Mouse (Mus musculus) hindbrain, embryonic 15.5 days (tissue): ENCODE measurements at regions not wholly inside any gene's neighbourhood (a gene's known extent, or its start where the extent isn't known, plus 50 kb on each side); places are given as distances from the start of the nearest gene placed in this dataset.

Experiments
- ATAC-seq: fragments of 200-750 bp; cut with Nextera tagmentation; 2 replicates; pipeline ENCODE4 v1.8.0; 2017; ENCODE audit warnings: low read depth, moderate number of reproducible peaks, moderate TSS enrichment; ENCODE audit not compliant: low FRiP score
- H3K27ac ChIP-seq: fragments of 300-500 bp; sonication (generic); replicated peaks from 2 replicates; pipeline ENCODE4 v1.5.1; 2015; ENCODE audit warnings: mild to moderate bottlenecking, inconsistent platforms
- H3K27me3 ChIP-seq: fragments of 300-500 bp; sonication (generic); 2 replicates; pipeline ENCODE4 v1.6.1; 2015; ENCODE audit warnings: control low read depth, inconsistent platforms
- H3K36me3 ChIP-seq: fragments of 300-500 bp; sonication (generic); 2 replicates; pipeline ENCODE4 v1.6.1; 2015; ENCODE audit warnings: control low read depth, inconsistent platforms
- H3K4me1 ChIP-seq: fragments of 300-500 bp; sonication (generic); replicated peaks from 2 replicates; pipeline ENCODE4 v1.6.1; 2015; ENCODE audit warnings: control low read depth, inconsistent platforms
- H3K4me2 ChIP-seq: fragments of 300-500 bp; sonication (generic); 2 replicates; pipeline ENCODE4 v1.6.1; 2015; ENCODE audit warnings: moderate library complexity, mild to moderate bottlenecking, inconsistent platforms
- H3K4me3 ChIP-seq: fragments of 300-500 bp; sonication (generic); 2 replicates; pipeline ENCODE4 v1.5.1; 2015; ENCODE audit warnings: mild to moderate bottlenecking, inconsistent platforms
- H3K9ac ChIP-seq: fragments of 300-500 bp; sonication (generic); 2 replicates; pipeline ENCODE4 v1.6.1; 2015; ENCODE audit warnings: inconsistent platforms
- H3K9me3 ChIP-seq: fragments of 300-500 bp; sonication (generic); 2 replicates; pipeline ENCODE4 v1.6.1; 2016; ENCODE audit warnings: control low read depth, inconsistent platforms
- WGBS: fragments of 180-500 bp; shearing (Covaris S2); methylation state at CpG from one replicate; pipeline ENCODE4 v1.1.7; 2015; 5-methylcytosine and 5-hydroxymethylcytosine counted together

DNA sequence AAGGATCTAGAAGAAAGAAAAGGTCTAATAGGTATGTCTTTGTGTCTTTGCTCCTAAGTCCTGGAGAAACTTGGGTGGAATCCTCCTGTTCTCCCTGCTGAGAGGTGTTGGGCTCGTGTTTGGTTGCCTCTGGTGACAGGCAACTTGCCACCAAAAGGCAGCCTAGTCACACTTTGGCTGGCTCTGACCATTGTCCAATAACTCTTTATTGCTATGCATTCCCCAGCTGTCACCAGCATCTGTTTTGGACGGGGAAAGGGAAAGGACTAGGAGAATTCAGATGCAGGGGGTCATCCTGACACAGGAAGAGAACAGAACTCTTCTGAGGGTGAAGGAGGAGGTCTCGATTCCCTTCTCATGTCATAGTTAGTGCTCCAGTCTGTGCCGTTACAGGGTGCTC lies 220.9 kb downstream of the Zfp36l1 start:
- Histone ChIP-seq H3K4me2 (no peak overlapping the region), H3K9me3 (no peaks in the 10 kb centered on the region), H3K4me3 (no peak overlapping the region), H3K9ac (no peak overlapping the region), H3K27me3 (no peaks in the 10 kb centered on the region), H3K36me3 (no peaks in the 10 kb centered on the region), H3K4me1 (peaks cover 31% of the 10 kb centered on the region), H3K27ac (no peak overlapping the region)
- WGBS, result 65% methylated on average over 4 of the region's 4 CpGs
- ATAC-seq, result no peak

DNA sequence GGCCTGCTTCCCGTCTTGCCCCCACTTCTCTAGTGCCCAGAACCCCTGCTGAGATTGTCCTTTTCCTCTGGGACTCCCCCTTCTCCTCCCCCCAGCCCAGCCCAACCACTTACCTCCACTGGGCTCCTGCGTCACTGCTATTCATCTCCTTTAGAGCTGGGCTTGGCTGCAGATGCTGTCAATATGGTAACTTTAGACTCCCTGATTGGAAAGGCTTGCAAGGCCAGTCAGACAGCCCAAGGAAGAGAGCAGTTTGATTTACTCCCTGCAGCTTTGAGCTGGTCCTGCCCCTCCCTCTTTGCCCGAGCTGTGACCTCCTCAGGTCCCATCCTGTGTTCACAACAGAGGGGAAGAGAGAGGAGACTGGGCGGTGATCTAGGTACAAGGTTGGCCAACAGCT lies 221.9 kb downstream of the Zfp36l1 start:
- no peaks in the 10 kb centered on the region for H3K27me3 ChIP-seq
- no peak overlapping the region for H3K27ac ChIP-seq
- H3K9ac ChIP-seq, result no peak overlapping the region
- H3K4me2 ChIP-seq, result no peak overlapping the region
- ATAC-seq, result no peak
- 28% methylated on average over 4 of the region's 4 CpGs for WGBS
- no peaks in the 10 kb centered on the region for H3K9me3 ChIP-seq
- H3K36me3 ChIP-seq, result no peaks in the 10 kb centered on the region
- H3K4me3 ChIP-seq, result no peak overlapping the region
- H3K4me1 ChIP-seq, result peaks cover 31% of the 10 kb centered on the region

DNA sequence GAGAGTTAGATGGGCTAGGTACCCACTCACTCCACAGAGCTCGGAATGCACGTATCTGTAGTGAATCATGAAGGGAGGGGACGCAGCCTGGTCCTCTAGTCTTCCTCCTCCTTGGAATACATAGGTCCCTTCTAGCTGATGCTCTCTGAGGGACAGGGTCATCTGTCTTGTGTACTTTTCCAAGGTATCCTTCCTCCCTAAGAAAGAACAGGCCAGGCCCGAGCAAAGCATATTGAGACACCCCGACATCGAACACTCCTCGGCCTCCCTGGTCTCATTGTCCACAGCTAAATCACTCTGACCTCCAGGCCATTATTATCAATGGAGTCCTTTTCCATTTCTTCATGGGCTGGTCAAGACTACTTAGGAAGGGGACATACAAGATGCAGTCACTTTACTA lies 222.5 kb downstream of the Zfp36l1 start:
- Histone ChIP-seq H3K4me3 (no peak overlapping the region), H3K9ac (no peak overlapping the region), H3K27me3 (no peaks in the 10 kb centered on the region), H3K4me1 (peaks cover 25% of the 10 kb centered on the region), H3K9me3 (no peaks in the 10 kb centered on the region), H3K27ac (no peak overlapping the region), H3K4me2 (no peak overlapping the region), H3K36me3 (no peaks in the 10 kb centered on the region)
- ATAC-seq, result no peak
- 87% methylated on average over 7 of the region's 7 CpGs for WGBS

DNA sequence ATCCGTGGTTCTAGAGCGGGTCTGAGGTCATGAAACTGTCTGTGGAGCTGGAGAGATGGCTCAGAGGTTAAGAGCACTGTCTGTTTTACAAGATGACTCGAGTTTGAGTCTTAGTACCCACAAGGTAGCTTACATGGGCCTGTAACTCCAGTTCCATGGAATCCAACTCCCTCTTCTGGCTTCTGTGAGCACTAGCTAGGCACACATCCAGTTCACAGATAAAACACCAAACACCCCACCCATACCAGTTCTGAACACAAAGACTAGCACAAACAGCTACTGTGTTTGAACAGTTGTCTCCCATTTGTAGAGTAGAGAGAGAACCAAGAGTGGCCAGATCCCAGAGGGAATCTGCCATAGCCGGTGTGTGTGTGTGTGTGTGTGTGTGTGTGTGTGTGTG lies 224.0 kb downstream of the Zfp36l1 start:
- H3K4me1 ChIP-seq, result peaks cover 18% of the 10 kb centered on the region; the same call in 1 of the 2 replicates
- H3K9ac ChIP-seq, result no peak overlapping the region
- no peak overlapping the region for H3K27ac ChIP-seq
- no peak for ATAC-seq
- no peaks in the 10 kb centered on the region for H3K27me3 ChIP-seq
- no peaks in the 10 kb centered on the region for H3K9me3 ChIP-seq
- H3K4me2 ChIP-seq, result no peak overlapping the region
- 88% methylated on average over 4 of the region's 4 CpGs for WGBS
- no peaks in the 10 kb centered on the region for H3K36me3 ChIP-seq
- H3K4me3 ChIP-seq, result no peak overlapping the region

DNA sequence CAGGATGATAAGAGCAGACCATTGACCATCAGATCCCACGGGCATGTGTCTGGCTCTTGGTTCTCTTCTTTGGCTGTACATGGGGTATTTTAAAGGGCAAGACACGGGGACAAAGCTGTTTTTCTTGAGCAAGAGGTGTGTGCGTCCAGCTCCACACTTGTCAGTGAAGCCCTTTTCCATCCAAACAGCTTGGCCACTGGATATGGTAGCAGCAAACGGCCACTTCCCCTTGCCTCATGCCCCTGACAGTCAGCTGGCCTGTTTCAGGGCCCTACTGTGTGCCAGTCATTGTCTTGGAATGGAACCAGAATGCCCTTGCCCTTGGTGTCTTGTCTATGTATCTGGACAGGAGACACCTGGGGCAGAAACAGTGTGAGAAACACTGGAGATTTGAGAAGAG lies 224.7 kb downstream of the Zfp36l1 start:
- Histone ChIP-seq H3K4me3 (no peak overlapping the region), H3K9me3 (no peaks in the 10 kb centered on the region), H3K4me2 (no peak overlapping the region), H3K9ac (no peak overlapping the region), H3K27ac (no peak overlapping the region), H3K27me3 (no peaks in the 10 kb centered on the region), H3K36me3 (no peaks in the 10 kb centered on the region), H3K4me1 (peaks cover 18% of the 10 kb centered on the region; the same call in 1 of the 2 replicates)
- WGBS, result 87% methylated on average over 4 of the region's 4 CpGs
- no peak for ATAC-seq

DNA sequence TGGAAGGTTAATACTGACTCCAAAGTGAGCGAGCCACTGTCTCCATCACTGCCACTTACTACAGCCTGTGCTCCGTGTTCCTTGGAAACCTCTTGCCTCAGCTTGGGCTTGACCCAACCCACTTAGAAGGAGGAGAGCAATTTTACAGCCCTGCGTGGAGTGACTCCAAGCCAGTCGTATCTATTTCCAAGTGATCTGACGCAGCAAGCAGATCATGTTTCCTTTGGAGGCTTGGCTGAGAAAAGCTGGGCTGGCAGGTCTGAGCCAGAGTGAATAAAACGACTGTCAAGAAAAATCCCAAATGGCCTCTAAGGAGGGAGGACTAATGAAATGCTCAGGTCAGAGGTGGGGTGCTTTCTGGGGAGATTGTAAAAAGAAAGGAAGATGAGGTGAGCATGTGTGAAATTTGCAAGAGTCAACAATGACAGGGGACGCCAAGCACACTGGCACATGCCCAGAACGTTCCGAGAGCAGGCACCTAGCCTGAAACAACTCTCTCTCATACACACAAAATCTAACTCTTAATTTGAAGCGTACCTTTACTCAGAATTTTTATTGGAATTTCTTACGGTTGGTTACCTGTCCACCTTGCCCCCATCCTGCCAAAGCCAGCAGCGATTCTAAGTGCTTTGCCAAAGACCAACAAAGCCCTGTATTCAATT lies 225.5 kb downstream of the Zfp36l1 start:
- 0 out of 2 replicates have a peak, but pooled peaks have one; percentile 48 for ATAC-seq
- H3K4me1 ChIP-seq, result peaks cover 18% of the 10 kb centered on the region; the same call in 1 of the 2 replicates
- no peaks in the 10 kb centered on the region for H3K36me3 ChIP-seq
- WGBS, result 51% methylated on average over 12 of the region's 12 CpGs
- H3K27me3 ChIP-seq, result no peaks in the 10 kb centered on the region
- H3K4me2 ChIP-seq, result no peak overlapping the region
- H3K9me3 ChIP-seq, result no peaks in the 10 kb centered on the region
- no peak overlapping the region for H3K9ac ChIP-seq
- no peak overlapping the region for H3K27ac ChIP-seq
- H3K4me3 ChIP-seq, result no peak overlapping the region

DNA sequence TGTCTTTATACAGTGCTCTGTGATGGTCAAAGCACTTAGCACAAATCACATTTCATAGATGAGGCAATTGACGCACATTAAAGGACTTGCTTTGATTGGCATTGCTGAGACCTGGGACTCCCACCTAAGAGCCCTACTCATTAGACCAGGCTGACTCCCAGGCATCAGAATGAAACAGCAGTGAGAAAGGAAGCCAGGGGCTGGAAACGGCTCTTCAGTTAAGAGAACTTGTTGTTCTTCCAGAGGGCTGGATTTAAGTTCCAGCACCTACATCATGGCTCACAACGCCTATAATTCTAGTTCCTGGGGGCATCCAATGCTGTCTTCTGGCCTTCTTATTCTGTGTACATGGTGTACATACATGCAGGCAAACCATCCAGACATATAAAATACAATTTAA lies 226.3 kb downstream of the Zfp36l1 start:
- Histone ChIP-seq H3K4me3 (no peak overlapping the region), H3K9me3 (no peaks in the 10 kb centered on the region), H3K27me3 (no peaks in the 10 kb centered on the region), H3K9ac (no peak overlapping the region), H3K36me3 (no peaks in the 10 kb centered on the region), H3K4me2 (no peak overlapping the region), H3K27ac (no peak overlapping the region), H3K4me1 (peaks cover 18% of the 10 kb centered on the region; the same call in 1 of the 2 replicates)
- 71% methylated on average over 3 of the region's 3 CpGs for WGBS
- ATAC-seq, result no peak

DNA sequence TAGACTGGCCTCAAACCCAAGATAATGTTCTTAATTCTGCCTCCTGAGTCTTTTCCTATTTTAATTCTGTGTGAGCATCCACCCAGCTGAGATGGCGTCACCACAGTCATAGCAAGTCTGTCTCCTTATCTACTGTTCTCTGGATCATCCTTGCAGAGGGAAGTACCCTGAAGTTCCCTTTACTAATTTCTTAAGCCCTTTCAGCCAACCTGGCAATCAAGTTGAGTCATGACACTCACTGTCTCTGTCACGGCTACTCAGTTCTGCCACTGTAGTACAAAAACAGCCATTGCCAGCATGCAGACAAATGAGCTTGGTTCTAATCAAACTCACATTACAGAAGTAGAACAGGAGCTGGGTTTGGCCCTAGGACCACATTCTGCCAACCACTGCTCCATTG lies 227.5 kb downstream of the Zfp36l1 start:
- H3K4me1 ChIP-seq, result peaks cover 21% of the 10 kb centered on the region; the same call in 1 of the 2 replicates
- 85% methylated on average over 2 of the region's 2 CpGs for WGBS

DNA sequence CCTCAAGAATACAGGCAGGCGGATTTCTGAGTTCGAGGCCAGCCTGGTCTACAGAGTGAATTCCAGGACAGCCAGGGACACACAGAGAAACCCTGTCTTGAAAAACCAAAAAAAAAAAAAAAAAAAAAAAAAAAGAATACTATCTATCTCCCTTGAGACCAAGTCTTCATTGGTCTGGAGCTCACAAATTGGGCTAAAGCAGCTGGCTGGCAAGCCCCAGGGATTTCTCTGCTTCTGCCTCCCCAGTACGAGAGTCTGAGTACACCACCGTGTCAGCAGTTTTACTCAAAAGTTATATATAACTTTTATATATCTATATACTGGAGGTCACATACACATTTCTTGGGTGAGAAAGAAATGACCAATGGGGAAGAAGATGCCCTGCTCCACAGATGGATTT lies 229.2 kb downstream of the Zfp36l1 start:
- no peak overlapping the region for H3K4me3 ChIP-seq
- no peak overlapping the region for H3K27ac ChIP-seq
- H3K27me3 ChIP-seq, result no peaks in the 10 kb centered on the region
- H3K4me2 ChIP-seq, result no peak overlapping the region
- 96% methylated on average over 4 of the region's 4 CpGs for WGBS
- H3K4me1 ChIP-seq, result peaks cover 34% of the 10 kb centered on the region
- ATAC-seq, result no peak
- H3K36me3 ChIP-seq, result no peaks in the 10 kb centered on the region
- H3K9me3 ChIP-seq, result no peaks in the 10 kb centered on the region
- H3K9ac ChIP-seq, result no peak overlapping the region

More for the DNA sequence above, 227.5 kb downstream of the Zfp36l1 start:
- H3K4me2 ChIP-seq, result no peak overlapping the region
- ATAC-seq, result no peak
- H3K4me3 ChIP-seq, result no peak overlapping the region
- no peaks in the 10 kb centered on the region for H3K9me3 ChIP-seq
- no peak overlapping the region for H3K27ac ChIP-seq
- H3K27me3 ChIP-seq, result no peaks in the 10 kb centered on the region
- no peak overlapping the region for H3K9ac ChIP-seq
- H3K36me3 ChIP-seq, result no peaks in the 10 kb centered on the region

DNA sequence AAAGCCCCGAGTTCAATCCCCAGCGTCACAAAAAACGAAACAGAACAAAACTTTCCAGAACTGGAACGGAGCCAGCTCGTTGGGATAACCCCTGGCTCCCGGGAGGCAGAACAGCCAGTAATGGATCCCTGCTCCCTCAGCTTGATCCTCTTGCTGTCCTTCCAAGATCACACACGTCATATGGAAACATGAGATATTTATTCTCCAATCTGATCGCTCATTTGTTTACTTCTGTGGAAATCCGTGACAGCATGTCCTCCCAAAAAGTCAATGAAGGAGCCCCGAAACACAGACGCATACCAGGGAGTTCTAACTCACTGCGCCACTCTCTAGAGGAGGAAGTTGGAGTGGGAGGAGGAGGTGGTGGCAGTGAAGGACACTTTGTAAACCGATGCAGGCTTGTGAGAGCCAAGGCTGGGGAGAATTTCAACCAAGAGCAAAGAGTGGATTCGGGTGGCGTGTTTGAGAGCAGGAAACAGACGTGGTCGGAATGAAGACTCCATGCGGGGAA lies 232.0 kb downstream of the Zfp36l1 start:
- Histone ChIP-seq H3K27me3 (no peaks in the 10 kb centered on the region), H3K36me3 (no peaks in the 10 kb centered on the region), H3K4me3 (no peak overlapping the region), H3K27ac (no peak overlapping the region; the same call in 1 of the 2 replicates), H3K4me1 (peaks cover 22% of the 10 kb centered on the region), H3K9me3 (no peaks in the 10 kb centered on the region), H3K4me2 (no peak overlapping the region), H3K9ac (no peak overlapping the region)
- no peak for ATAC-seq
- WGBS, result 55% methylated on average over 18 of the region's 18 CpGs

DNA sequence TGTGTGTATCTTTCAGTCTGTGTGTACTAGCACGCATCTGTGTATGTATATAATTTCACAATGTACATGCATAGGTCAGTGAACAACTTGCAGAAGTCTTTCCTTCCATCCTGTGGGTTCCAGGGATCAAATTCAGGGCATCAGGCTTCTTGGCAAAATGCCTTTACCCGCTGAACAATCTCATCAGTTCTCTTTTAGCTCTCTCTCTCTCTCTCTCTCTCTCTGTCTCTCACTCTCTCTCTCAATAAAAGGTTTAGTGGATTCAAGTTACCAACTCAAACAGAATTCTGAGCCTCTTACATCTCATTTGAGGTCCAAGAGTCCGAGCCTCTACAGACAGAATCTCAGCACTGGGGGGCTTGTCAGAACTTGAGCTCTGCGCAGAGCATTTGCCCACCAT lies 232.5 kb downstream of the Zfp36l1 start:
- no peak overlapping the region for H3K9ac ChIP-seq
- no peak overlapping the region for H3K4me2 ChIP-seq
- 60% methylated on average over 4 of the region's 4 CpGs for WGBS
- H3K27me3 ChIP-seq, result no peaks in the 10 kb centered on the region
- H3K36me3 ChIP-seq, result no peaks in the 10 kb centered on the region
- H3K9me3 ChIP-seq, result no peaks in the 10 kb centered on the region
- H3K4me1 ChIP-seq, result peaks cover 22% of the 10 kb centered on the region
- no peak for ATAC-seq
- no peak overlapping the region for H3K4me3 ChIP-seq
- H3K27ac ChIP-seq, result peak overlapping the region; percentile 18; the same call in 1 of the 2 replicates

DNA sequence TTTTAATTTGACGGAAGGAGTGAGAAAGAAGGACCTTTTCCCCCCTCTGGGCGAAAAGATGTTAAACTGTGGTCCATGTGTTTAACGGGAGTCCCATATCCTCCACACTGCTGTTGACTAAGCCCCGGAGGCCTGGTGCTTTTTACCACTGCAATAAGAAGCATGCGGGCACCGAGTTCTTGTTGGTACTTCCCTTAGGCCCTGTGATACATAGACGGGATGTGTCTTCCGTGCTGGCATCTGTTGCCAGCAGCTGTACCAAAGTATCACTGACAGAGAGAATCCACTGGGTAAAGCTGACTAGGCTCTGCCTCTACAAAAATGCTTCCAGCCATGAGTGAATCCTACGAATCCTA lies 232.9 kb downstream of the Zfp36l1 start:
- no peak overlapping the region for H3K9ac ChIP-seq
- H3K4me2 ChIP-seq, result no peak overlapping the region
- peak; percentile 30; the same call in 1 of the 2 replicates for ATAC-seq

More for the DNA sequence above, 232.9 kb downstream of the Zfp36l1 start:
- Histone ChIP-seq H3K27me3 (no peaks in the 10 kb centered on the region), H3K9me3 (no peaks in the 10 kb centered on the region), H3K27ac (peak overlapping the region; percentile 18), H3K36me3 (no peaks in the 10 kb centered on the region), H3K4me1 (peaks cover 22% of the 10 kb centered on the region), H3K4me3 (no peak overlapping the region)
- WGBS, result 13% methylated on average over 9 of the region's 9 CpGs
